ENCODE assay signal across 32 mouse cellular contexts in genomic region chr1:172438621-172439020, GRCm38 (mm10). TPM values are rescaled to one million over a fixed set of nuclear protein-coding genes. Genes with fewer than 3 reads are reported as not detected.
"Had no signal": no experiment of that assay in that cellular context is flagged by ENCODE, and none has a peak within 500 bp of the region (broad histone marks: within the 10 kb centered on the region; RNA-seq: fewer than 3 reads in every experiment).

No protein-coding gene starts in this region.

- H3K9me3 ChIP-seq: limb, embryonic 12.5 days; limb, embryonic 13.5 days; limb, embryonic 15.5 days; liver, embryonic 12.5 days; liver, embryonic 13.5 days; liver, embryonic 15.5 days; lung, embryonic 15.5 days; midbrain, embryonic 10.5 days; midbrain, embryonic 12.5 days; midbrain, embryonic 13.5 days; midbrain, embryonic 15.5 days; neural tube, embryonic 12.5 days; neural tube, embryonic 13.5 days had no signal

- H3K27me3 ChIP-seq: limb, embryonic 12.5 days; limb, embryonic 13.5 days; limb, embryonic 15.5 days; liver, embryonic 12.5 days; liver, embryonic 13.5 days; liver, embryonic 15.5 days; lung, embryonic 15.5 days; midbrain, embryonic 12.5 days; midbrain, embryonic 13.5 days; midbrain, embryonic 15.5 days; neural tube, embryonic 12.5 days; neural tube, embryonic 13.5 days had no signal

- H3K4me3 ChIP-seq: limb, embryonic 12.5 days; limb, embryonic 13.5 days; limb, embryonic 15.5 days; liver, embryonic 12.5 days; liver, embryonic 13.5 days; liver, embryonic 15.5 days; lung, embryonic 15.5 days; megakaryocyte, embryonic 14.5 days; midbrain, embryonic 10.5 days; midbrain, embryonic 12.5 days; midbrain, embryonic 13.5 days; midbrain, embryonic 15.5 days; myocyte; neural tube, embryonic 12.5 days; neural tube, embryonic 13.5 days had no signal

- H3K36me3 ChIP-seq: limb, embryonic 12.5 days; limb, embryonic 13.5 days; limb, embryonic 15.5 days; liver, embryonic 12.5 days; liver, embryonic 13.5 days; liver, embryonic 15.5 days; lung, embryonic 15.5 days; midbrain, embryonic 10.5 days; midbrain, embryonic 12.5 days; midbrain, embryonic 13.5 days; midbrain, embryonic 15.5 days; neural tube, embryonic 12.5 days; neural tube, embryonic 13.5 days had no signal

- ATAC-seq: liver, embryonic 12.5 days; liver, postnatal 0 days; lung, postnatal 0 days; midbrain, embryonic 13.5 days; midbrain, embryonic 15.5 days; midbrain, embryonic 16.5 days had no signal

- H3K4me2 ChIP-seq: limb, embryonic 12.5 days; limb, embryonic 13.5 days; limb, embryonic 15.5 days; liver, embryonic 11.5 days; liver, embryonic 12.5 days; liver, embryonic 13.5 days; liver, embryonic 15.5 days; lung, embryonic 14.5 days; lung, embryonic 15.5 days; midbrain, embryonic 12.5 days; midbrain, embryonic 13.5 days; midbrain, embryonic 15.5 days; neural tube, embryonic 12.5 days; neural tube, embryonic 13.5 days had no signal

- H3K27ac ChIP-seq: limb, embryonic 12.5 days; limb, embryonic 13.5 days; limb, embryonic 15.5 days; liver, embryonic 12.5 days; liver, embryonic 13.5 days; liver, embryonic 14.5 days; liver, embryonic 15.5 days; lung, embryonic 15.5 days; macrophage; midbrain, embryonic 10.5 days; midbrain, embryonic 12.5 days; midbrain, embryonic 13.5 days; midbrain, embryonic 15.5 days; neural tube, embryonic 12.5 days; neural tube, embryonic 13.5 days had no signal

- H3K9ac ChIP-seq: limb, embryonic 12.5 days; limb, embryonic 13.5 days; limb, embryonic 15.5 days; liver, embryonic 12.5 days; liver, embryonic 13.5 days; liver, embryonic 14.5 days; liver, embryonic 15.5 days; liver, postnatal 0 days; lung, embryonic 14.5 days; lung, embryonic 15.5 days; midbrain, embryonic 12.5 days; midbrain, embryonic 13.5 days; midbrain, embryonic 15.5 days; neural tube, embryonic 12.5 days; neural tube, embryonic 13.5 days had no signal

- DNase-seq: left cerebral cortex, postnatal 4 days; liver; liver, embryonic 13.5 days; liver, postnatal 0 days; lung, adult 18-20 months; lung, adult 2 months; lung, embryonic 14.5 days; lung, postnatal 10 days; lung, postnatal 14 days; lung, postnatal 36 days; lung, postnatal 4 days; midbrain, embryonic 14.5 days had no signal

- H3K4me1 ChIP-seq: limb, embryonic 12.5 days; limb, embryonic 13.5 days; limb, embryonic 15.5 days; liver, embryonic 12.5 days; liver, embryonic 13.5 days; liver, embryonic 15.5 days; lung, embryonic 15.5 days; megakaryocyte, embryonic 14.5 days; midbrain, embryonic 10.5 days; midbrain, embryonic 12.5 days; midbrain, embryonic 13.5 days; midbrain, embryonic 15.5 days; neural tube, embryonic 12.5 days; neural tube, embryonic 13.5 days had no signal

RNA-seq across cellular contexts. Expression of gene Slamf9, which starts 36.5 kb away (rescaled TPM):
- total RNA-seq: megakaryocyte-erythroid progenitor cell, adult 5-6 weeks had no signal
- polyA plus RNA-seq: midbrain, embryonic 14.5 days; neural tube, embryonic 13.5 days had no signal
